Mouse (Mus musculus) olfactory bulb, adult 2 months (tissue): ENCODE results near the gene Numa1. TPM values are rescaled to one million over a fixed set of nuclear protein-coding genes. Genes with fewer than 3 reads are reported as not detected.
A peak's percentile ranks its signal among the peaks of the same experiment; 100 is the strongest.

Experiments used
- H3K27ac ChIP-seq: fragments of 200-500 bp; 2 replicates; pipeline ENCODE4 v1.5.1; 2012; ENCODE audit warnings: low read depth, low read length; ENCODE audit not compliant: insufficient read depth
- H3K4me1 ChIP-seq: fragments of 200-500 bp; 2 replicates; pipeline ENCODE4 v1.6.1; 2012; ENCODE audit warnings: low read length; ENCODE audit not compliant: control insufficient read depth, insufficient read depth
- H3K4me3 ChIP-seq: fragments of 200-500 bp; 2 replicates; pipeline ENCODE4 v1.5.1; 2012; ENCODE audit warnings: mild to moderate bottlenecking, low read depth, low read length, moderate library complexity; ENCODE audit not compliant: insufficient read depth
- CTCF ChIP-seq: fragments of 200-500 bp; IDR thresholded peaks from 2 replicates; pipeline ENCODE4 v1.5.1; 2012; ENCODE audit warnings: low read depth, mild to moderate bottlenecking, low read length, moderate library complexity; ENCODE audit not compliant: insufficient read depth
- POLR2A ChIP-seq: fragments of 200-500 bp; IDR thresholded peaks from 2 replicates; pipeline ENCODE4 v1.6.1; 2012; ENCODE audit warnings: mild to moderate bottlenecking, low read depth, low read length, moderate library complexity; ENCODE audit not compliant: insufficient read depth
- WGBS: fragments of 180-500 bp; shearing (Covaris S2); methylation state at CpG from one replicate; pipeline ENCODE4 v1.1.7; 2018; 5-methylcytosine and 5-hydroxymethylcytosine counted together
- polyA plus RNA-seq: library from polyadenylated mRNA; stranded (reverse); fragments of >200 nt; gene quantifications from 2 replicates; pipeline ENCODE4 v1.2.4, GENCODE M21; 2012; ENCODE audit warnings: low replicate concordance; ENCODE audit not compliant: missing spikeins, insufficient read depth, insufficient read length

The Numa1 gene
- polyA plus RNA-seq, 1 experiment: not detected

- 48% methylated on average over 2 of the region's 2 CpGs for WGBS
- Histone ChIP-seq H3K4me1 (peaks cover 13% of the 10 kb centered on the region), H3K4me3 (no peak overlapping the region), H3K27ac (no peak overlapping the region)
- no peak for TF ChIP-seq POLR2A
- TF ChIP-seq CTCF: no peak
Measured at GRCm38 (mm10) chr7:101968751-101969150, 34.8 kb downstream of the Numa1 start.

GRCm38 (mm10) chr7:101969694-101970428, 36.0 kb downstream of the Numa1 start:
- peak overlapping the region; percentile 95 for H3K4me3 ChIP-seq
- H3K27ac ChIP-seq: peak overlapping the region; percentile 99
- peaks cover 13% of the 10 kb centered on the region for H3K4me1 ChIP-seq
- TF ChIP-seq CTCF (no peak), POLR2A (peak; percentile 34; the same call in 1 of the 2 replicates)
- WGBS: under 1% methylated on average over 47 of the region's 53 CpGs

- Histone ChIP-seq H3K4me1 (peaks cover 13% of the 10 kb centered on the region), H3K27ac (peak overlapping the region; percentile 99)
- 2% methylated on average over 16 of the region's 17 CpGs for WGBS
Measured at GRCm38 (mm10) chr7:101970429-101970775, 36.5 kb downstream of the Numa1 start.

GRCm38 (mm10) chr7:101970821-101971461, 37.0 kb downstream of the Numa1 start:
- no peak for TF ChIP-seq POLR2A
- TF ChIP-seq CTCF: no peak
- 1% methylated on average over 19 of the region's 19 CpGs for WGBS
- Histone ChIP-seq H3K27ac (peak overlapping the region; percentile 88), H3K4me3 (peak overlapping the region; percentile 95), H3K4me1 (peaks cover 13% of the 10 kb centered on the region)

More at GRCm38 (mm10) chr7:101970429-101970775, 36.5 kb downstream of the Numa1 start:
- peak overlapping the region; percentile 95 for H3K4me3 ChIP-seq
- no peak for TF ChIP-seq POLR2A
- no peak for TF ChIP-seq CTCF

GRCm38 (mm10) chr7:101971721-101972120, 37.8 kb downstream of the Numa1 start:
- Histone ChIP-seq H3K4me3 (no peak overlapping the region), H3K4me1 (peaks cover 15% of the 10 kb centered on the region), H3K27ac (peak overlapping the region; percentile 88)
- no peak for TF ChIP-seq POLR2A
- no peak for TF ChIP-seq CTCF
- 9% methylated on average over 2 of the region's 2 CpGs for WGBS

- Histone ChIP-seq H3K4me3 (no peak overlapping the region), H3K4me1 (peaks cover 15% of the 10 kb centered on the region), H3K27ac (no peak overlapping the region)
- TF ChIP-seq POLR2A (no peak), CTCF (no peak)
- 84% methylated on average over 3 of the region's 3 CpGs for WGBS
Measured at GRCm38 (mm10) chr7:101973730-101974129, 39.8 kb downstream of the Numa1 start.

GRCm38 (mm10) chr7:101974505-101974904, 40.6 kb downstream of the Numa1 start:
- no peak for TF ChIP-seq CTCF
- no peak for TF ChIP-seq POLR2A
- Histone ChIP-seq H3K4me1 (peaks cover 14% of the 10 kb centered on the region), H3K4me3 (no peak overlapping the region), H3K27ac (no peak overlapping the region)
- 21% methylated on average over 2 of the region's 2 CpGs for WGBS

GRCm38 (mm10) chr7:101982735-101983134, 48.8 kb downstream of the Numa1 start:
- Histone ChIP-seq H3K4me1 (no peaks in the 10 kb centered on the region; the same call in 1 of the 2 replicates), H3K4me3 (no peak overlapping the region), H3K27ac (no peak overlapping the region)
- 77% methylated on average over 1 of the region's 1 CpGs for WGBS
- TF ChIP-seq POLR2A (no peak), CTCF (no peak)

GRCm38 (mm10) chr7:101985081-101985480, 51.2 kb downstream of the Numa1 start:
- H3K4me3 ChIP-seq: no peak overlapping the region
- no peak overlapping the region for H3K27ac ChIP-seq
- H3K4me1 ChIP-seq: no peaks in the 10 kb centered on the region; the same call in 1 of the 2 replicates
- 99% methylated on average over 3 of the region's 3 CpGs for WGBS
- TF ChIP-seq POLR2A (no peak), CTCF (no peak)
